Mouse (Mus musculus) forebrain, postnatal 0 days (tissue): ENCODE data around the gene Nlgn1. TPM values are rescaled to one million over a fixed set of nuclear protein-coding genes. Genes with fewer than 3 reads are reported as not detected.
A peak's percentile ranks its signal among the peaks of the same experiment; 100 is the strongest.

Experiments used
- ATAC-seq: fragments of 200-750 bp; cut with Nextera tagmentation; 2 replicates; pipeline ENCODE4 v1.8.0; 2017; ENCODE audit warnings: mild to moderate bottlenecking, moderate library complexity
- DNase-seq: peaks from one replicate; pipeline ENCODE4 v3.0.0-alpha.2; 2015
- H3K27ac ChIP-seq: fragments of 300-500 bp; sonication (generic); 2 replicates; pipeline ENCODE4 v1.5.1; 2014; ENCODE audit warnings: low read depth, mild to moderate bottlenecking, antibody characterized with exemption, low read length, moderate library complexity, mixed read lengths
- H3K27me3 ChIP-seq: fragments of 300-500 bp; sonication (generic); 2 replicates; pipeline ENCODE4 v1.6.1; 2014; ENCODE audit warnings: mild to moderate bottlenecking, low read length, mixed read lengths; ENCODE audit not compliant: insufficient read depth
- H3K36me3 ChIP-seq: fragments of 300-500 bp; sonication (generic); 2 replicates; pipeline ENCODE4 v1.6.1; 2014; ENCODE audit warnings: mild to moderate bottlenecking, moderate library complexity; ENCODE audit not compliant: insufficient read depth
- H3K4me1 ChIP-seq: fragments of 300-500 bp; sonication (generic); 2 replicates; pipeline ENCODE4 v1.6.1; 2014; ENCODE audit warnings: antibody characterized with exemption; ENCODE audit not compliant: insufficient read depth
- H3K4me2 ChIP-seq: fragments of 300-500 bp; sonication (generic); 2 replicates; pipeline ENCODE4 v1.6.1; 2014; ENCODE audit warnings: low read depth, mild to moderate bottlenecking, moderate library complexity
- H3K4me3 ChIP-seq: fragments of 300-500 bp; sonication (generic); 2 replicates; pipeline ENCODE4 v1.5.1; 2014; ENCODE audit warnings: low read depth, low read length, mixed read lengths
- H3K9ac ChIP-seq: fragments of 300-500 bp; sonication (generic); 2 replicates; pipeline ENCODE4 v1.6.1; 2014; ENCODE audit warnings: mild to moderate bottlenecking
- H3K9me3 ChIP-seq: fragments of 300-500 bp; sonication (generic); 2 replicates; pipeline ENCODE4 v1.6.1; 2016; ENCODE audit warnings: low read length
- CTCF ChIP-seq: sonication (generic); IDR thresholded peaks from 2 replicates; pipeline ENCODE4 v1.5.1; 2016; ENCODE audit warnings: antibody characterized with exemption, control low read depth, low read depth
- WGBS: fragments of 180-500 bp; shearing (Covaris S2); extraction: QIAGEN DNeasy Blood & Tissue Kit; methylation state at CpG from one replicate; pipeline ENCODE4 v1.1.7; 2014; 5-methylcytosine and 5-hydroxymethylcytosine counted together
- polyA plus RNA-seq: library from polyadenylated mRNA; unstranded; fragments of >200 nt; fragmentation: Nextera tagmentation; extraction: Ambion mirVana; gene quantifications from 2 replicates; pipeline ENCODE4 v1.2.1, GENCODE M21; 2015
- total RNA-seq: library from RNA; depleted of rRNA; stranded (reverse); fragments of >200 nt; gene quantifications from 2 replicates; pipeline ENCODE4 v1.2.3, GENCODE M21; 2014

Gene Nlgn1
- total and polyA plus RNA-seq, 2 experiments from 2014 or later = 33.6 to 95.2 TPM

DNA sequence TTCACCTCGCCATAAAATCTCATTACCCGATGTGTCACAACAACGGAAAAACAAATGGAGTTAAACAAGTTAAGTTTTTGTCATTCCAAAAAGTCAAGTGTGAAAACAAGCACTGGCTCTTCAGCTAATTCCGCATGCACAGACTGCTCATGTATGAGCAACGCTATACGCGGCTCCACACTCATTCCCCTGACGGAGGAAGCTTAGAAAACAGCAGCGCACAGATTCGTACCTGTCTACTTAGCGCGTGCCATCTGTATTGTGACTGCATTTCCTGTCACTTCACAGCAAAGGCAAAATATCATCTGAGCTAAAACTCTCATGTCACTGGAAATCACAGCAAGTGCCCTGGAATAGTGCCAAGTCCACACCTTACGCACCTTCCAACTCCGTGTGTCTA is 674.3 kb downstream of the Nlgn1 start:
- WGBS = 68% methylated on average over 14 of the region's 14 CpGs
- Histone ChIP-seq H3K4me2 (no peak overlapping the region), H3K9ac (no peak overlapping the region), H3K4me3 (no peak overlapping the region), H3K27ac (no peak overlapping the region), H3K4me1 (no peaks in the 10 kb centered on the region), H3K9me3 (no peaks in the 10 kb centered on the region), H3K36me3 (no peaks in the 10 kb centered on the region), H3K27me3 (no peaks in the 10 kb centered on the region)
- no peak for ATAC-seq
- TF ChIP-seq CTCF = no peak
- no peak for DNase-seq

DNA sequence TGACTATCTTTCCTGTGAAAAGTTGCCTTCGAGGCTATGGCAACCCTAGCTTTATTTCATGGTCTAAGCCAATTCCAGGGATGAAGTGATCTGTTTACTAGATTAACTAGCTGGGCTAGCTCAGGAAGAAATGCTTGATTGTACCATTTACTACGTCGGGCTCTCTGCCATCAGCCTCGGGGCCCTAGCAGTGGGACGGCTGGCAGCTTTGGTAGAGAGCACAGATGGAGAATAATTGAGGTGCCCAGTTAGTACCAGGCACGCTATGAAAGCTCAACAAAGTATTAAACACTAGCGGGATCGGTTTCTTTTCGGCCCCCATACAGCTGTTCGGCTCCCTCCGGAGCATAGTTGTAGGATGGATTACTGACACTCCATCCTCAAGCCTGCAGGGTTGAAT is 675.2 kb downstream of the Nlgn1 start:
- no peak for TF ChIP-seq CTCF
- Histone ChIP-seq H3K27ac (no peak overlapping the region), H3K9ac (no peak overlapping the region), H3K4me3 (no peak overlapping the region), H3K4me1 (no peaks in the 10 kb centered on the region), H3K27me3 (no peaks in the 10 kb centered on the region), H3K4me2 (no peak overlapping the region), H3K36me3 (no peaks in the 10 kb centered on the region), H3K9me3 (no peaks in the 10 kb centered on the region)
- 63% methylated on average over 11 of the region's 11 CpGs for WGBS
- peak; percentile 48 for DNase-seq
- ATAC-seq = peak; percentile 59; the same call in 1 of the 2 replicates

DNA sequence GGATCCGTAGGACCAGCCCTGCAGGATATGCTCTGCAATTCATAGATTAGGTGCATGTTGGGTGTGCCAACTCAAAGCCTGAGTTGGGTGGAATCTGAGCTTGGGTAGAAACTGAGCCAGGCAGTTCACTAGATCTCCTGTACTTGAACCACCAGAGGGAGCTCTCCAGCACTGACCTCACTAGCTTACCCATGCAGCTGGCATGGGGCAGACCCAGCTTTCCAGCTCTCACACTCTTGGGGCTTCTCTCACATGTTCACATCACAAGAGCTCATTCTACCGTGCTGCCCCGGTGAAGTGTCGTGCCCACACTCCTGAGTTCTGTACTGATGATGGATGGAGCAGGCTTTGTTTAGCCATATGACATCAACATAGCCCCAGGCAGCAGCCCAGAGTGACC is 679.2 kb downstream of the Nlgn1 start:
- H3K4me1 ChIP-seq = no peaks in the 10 kb centered on the region
- 69% methylated on average over 4 of the region's 4 CpGs for WGBS
- H3K4me2 ChIP-seq = no peak overlapping the region
- DNase-seq (no peak), ATAC-seq (no peak; the same call in 1 of the 2 replicates)
- H3K9ac ChIP-seq = no peak overlapping the region
- no peaks in the 10 kb centered on the region for H3K27me3 ChIP-seq
- peak; percentile 51 for TF ChIP-seq CTCF
- H3K9me3 ChIP-seq = no peaks in the 10 kb centered on the region
- no peak overlapping the region for H3K4me3 ChIP-seq
- no peaks in the 10 kb centered on the region for H3K36me3 ChIP-seq
- H3K27ac ChIP-seq = no peak overlapping the region

DNA sequence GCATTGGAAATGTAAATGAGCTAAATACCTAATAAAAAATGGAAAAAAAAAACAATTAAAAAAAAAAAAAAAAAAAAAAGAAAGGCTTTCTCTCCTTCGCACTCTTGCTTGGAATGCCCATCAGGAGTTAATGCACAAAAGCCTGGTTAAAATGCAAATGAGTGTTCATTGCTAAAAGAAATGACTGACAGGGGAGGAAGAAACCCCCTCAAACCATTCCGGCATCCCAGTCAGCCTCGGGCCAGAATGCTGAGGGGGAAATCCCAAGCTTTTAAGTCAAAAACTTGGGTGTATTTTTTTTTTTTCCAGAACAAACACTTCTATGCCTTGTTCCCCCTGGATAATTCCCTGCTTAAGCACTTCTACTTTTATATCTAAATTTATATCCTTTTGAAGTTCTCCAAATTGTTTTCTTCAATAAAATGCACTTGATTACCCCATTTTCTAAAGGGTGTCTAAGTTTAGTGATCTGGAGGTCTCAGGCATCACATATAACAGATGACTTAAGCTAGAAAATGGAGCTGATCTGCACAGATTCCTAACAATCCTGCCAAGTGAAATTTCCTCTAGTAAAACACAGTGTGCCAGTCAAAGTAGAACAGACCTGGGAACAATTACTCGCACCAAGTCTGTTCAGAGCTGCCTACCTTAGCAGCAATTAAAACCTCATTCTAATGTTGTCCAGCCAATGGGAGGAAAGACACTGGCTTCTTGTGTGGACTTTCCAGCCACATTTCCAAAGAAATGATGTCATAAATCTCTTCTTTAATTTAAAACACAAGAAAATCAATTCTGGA is 686.2 kb downstream of the Nlgn1 start:
- no peak for TF ChIP-seq CTCF
- Histone ChIP-seq H3K36me3 (no peaks in the 10 kb centered on the region), H3K9me3 (no peaks in the 10 kb centered on the region), H3K9ac (no peak overlapping the region), H3K27me3 (no peaks in the 10 kb centered on the region), H3K27ac (no peak overlapping the region), H3K4me3 (no peak overlapping the region), H3K4me2 (no peak overlapping the region), H3K4me1 (no peaks in the 10 kb centered on the region)
- 19% methylated on average over 4 of the region's 4 CpGs for WGBS
- DNase-seq = no peak
- ATAC-seq = 0 out of 2 replicates have a peak, but pooled peaks have one; percentile 34

DNA sequence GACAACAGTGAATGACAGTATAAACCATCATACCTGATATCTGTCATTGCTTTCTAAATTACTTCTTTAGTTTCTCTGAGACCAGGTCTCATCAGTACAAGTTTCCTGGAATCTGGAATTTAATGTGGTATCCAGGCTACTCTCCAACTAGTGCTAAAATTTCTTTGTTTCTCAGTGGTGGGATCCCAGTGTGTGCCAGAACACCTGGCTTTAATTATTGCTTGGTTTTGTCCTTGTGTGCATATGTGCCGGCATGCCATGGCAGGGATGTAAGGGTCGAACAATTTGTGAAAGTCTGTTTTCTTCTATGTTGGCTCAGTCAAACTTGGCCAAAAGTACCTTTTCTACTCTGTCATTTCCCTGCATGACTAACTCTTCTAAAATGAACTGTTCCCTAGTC is 703.1 kb downstream of the Nlgn1 start:
- no peaks in the 10 kb centered on the region for H3K4me1 ChIP-seq
- no peak overlapping the region for H3K4me3 ChIP-seq
- 87% methylated on average over 2 of the region's 2 CpGs for WGBS
- DNase-seq (no peak), ATAC-seq (no peak)
- no peaks in the 10 kb centered on the region for H3K36me3 ChIP-seq
- TF ChIP-seq CTCF = no peak
- H3K9ac ChIP-seq = no peak overlapping the region
- H3K9me3 ChIP-seq = no peaks in the 10 kb centered on the region
- H3K4me2 ChIP-seq = no peak overlapping the region
- no peaks in the 10 kb centered on the region for H3K27me3 ChIP-seq
- no peak overlapping the region for H3K27ac ChIP-seq

DNA sequence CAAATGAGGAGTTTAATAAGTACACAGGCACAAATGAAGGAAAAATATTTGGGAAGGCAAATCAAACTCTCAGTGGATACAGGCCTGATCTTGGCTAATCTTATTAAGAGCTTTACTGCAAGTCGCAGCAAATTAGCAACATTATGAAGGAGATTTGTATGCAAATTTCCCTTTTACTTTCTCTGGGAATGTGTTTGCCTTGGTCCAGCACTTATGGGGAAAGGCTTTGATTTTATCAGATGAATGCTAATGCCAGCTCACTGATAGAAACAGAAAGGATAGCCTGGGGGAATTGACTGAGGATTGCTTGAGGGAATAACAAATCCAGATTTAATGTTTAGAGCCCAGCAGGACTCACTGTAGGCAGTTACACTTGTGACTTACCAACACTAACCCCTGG is 725.7 kb downstream of the Nlgn1 start:
- no peak for DNase-seq
- no peak overlapping the region for H3K27ac ChIP-seq
- WGBS = 11% methylated on average over 1 of the region's 1 CpGs
- TF ChIP-seq CTCF = no peak
- no peak overlapping the region for H3K4me2 ChIP-seq
- no peaks in the 10 kb centered on the region for H3K4me1 ChIP-seq
- no peaks in the 10 kb centered on the region for H3K9me3 ChIP-seq
- no peak for ATAC-seq
- H3K4me3 ChIP-seq = no peak overlapping the region
- no peak overlapping the region for H3K9ac ChIP-seq
- no peaks in the 10 kb centered on the region for H3K36me3 ChIP-seq
- no peaks in the 10 kb centered on the region for H3K27me3 ChIP-seq

DNA sequence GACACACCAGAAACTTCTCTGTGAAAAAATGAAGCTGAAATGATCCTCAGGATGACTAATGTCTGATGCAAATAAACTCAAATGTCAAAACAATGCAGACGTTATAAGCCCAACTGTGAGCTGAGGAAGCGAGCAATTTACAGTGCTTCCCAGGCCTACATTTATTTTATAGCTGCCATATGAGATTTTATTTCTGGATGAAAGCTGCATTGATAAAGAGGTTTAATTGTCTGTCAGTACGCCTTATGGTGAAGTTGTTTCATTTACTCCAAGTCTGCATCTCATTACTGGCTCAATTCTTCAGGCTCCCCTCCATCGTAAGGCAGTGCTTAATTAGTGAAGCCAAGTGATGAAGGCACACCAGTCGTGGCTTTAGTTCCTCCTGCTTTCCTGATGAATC is 734.7 kb downstream of the Nlgn1 start:
- Histone ChIP-seq H3K4me1 (no peaks in the 10 kb centered on the region), H3K4me3 (no peak overlapping the region), H3K4me2 (no peak overlapping the region), H3K9ac (no peak overlapping the region), H3K27me3 (no peaks in the 10 kb centered on the region), H3K27ac (no peak overlapping the region; the same call in 1 of the 2 replicates), H3K36me3 (no peaks in the 10 kb centered on the region), H3K9me3 (no peaks in the 10 kb centered on the region)
- TF ChIP-seq CTCF = no peak
- DNase-seq = peak; percentile 20
- 18% methylated on average over 5 of the region's 5 CpGs for WGBS
- peak; percentile 34 for ATAC-seq
